Mouse (Mus musculus) hindbrain, embryonic 15.5 days (tissue): ENCODE results near the gene Ice1. TPM values are rescaled to one million over a fixed set of nuclear protein-coding genes. Genes with fewer than 3 reads are reported as not detected.

Source experiments
- ATAC-seq: fragments of 200-750 bp; cut with Nextera tagmentation; 2 replicates; pipeline ENCODE4 v1.8.0; 2017; ENCODE audit warnings: low read depth, moderate number of reproducible peaks, moderate TSS enrichment; ENCODE audit not compliant: low FRiP score
- H3K27ac ChIP-seq: fragments of 300-500 bp; sonication (generic); replicated peaks from 2 replicates; pipeline ENCODE4 v1.5.1; 2015; ENCODE audit warnings: mild to moderate bottlenecking, inconsistent platforms
- H3K27me3 ChIP-seq: fragments of 300-500 bp; sonication (generic); 2 replicates; pipeline ENCODE4 v1.6.1; 2015; ENCODE audit warnings: control low read depth, inconsistent platforms
- H3K36me3 ChIP-seq: fragments of 300-500 bp; sonication (generic); 2 replicates; pipeline ENCODE4 v1.6.1; 2015; ENCODE audit warnings: control low read depth, inconsistent platforms
- H3K4me1 ChIP-seq: fragments of 300-500 bp; sonication (generic); replicated peaks from 2 replicates; pipeline ENCODE4 v1.6.1; 2015; ENCODE audit warnings: control low read depth, inconsistent platforms
- H3K4me2 ChIP-seq: fragments of 300-500 bp; sonication (generic); 2 replicates; pipeline ENCODE4 v1.6.1; 2015; ENCODE audit warnings: moderate library complexity, mild to moderate bottlenecking, inconsistent platforms
- H3K4me3 ChIP-seq: fragments of 300-500 bp; sonication (generic); 2 replicates; pipeline ENCODE4 v1.5.1; 2015; ENCODE audit warnings: mild to moderate bottlenecking, inconsistent platforms
- H3K9ac ChIP-seq: fragments of 300-500 bp; sonication (generic); 2 replicates; pipeline ENCODE4 v1.6.1; 2015; ENCODE audit warnings: inconsistent platforms
- H3K9me3 ChIP-seq: fragments of 300-500 bp; sonication (generic); 2 replicates; pipeline ENCODE4 v1.6.1; 2016; ENCODE audit warnings: control low read depth, inconsistent platforms
- WGBS: fragments of 180-500 bp; shearing (Covaris S2); methylation state at CpG from one replicate; pipeline ENCODE4 v1.1.7; 2015; 5-methylcytosine and 5-hydroxymethylcytosine counted together
- polyA plus RNA-seq: library from polyadenylated mRNA; unstranded; fragments of >200 nt; fragmentation: Nextera tagmentation; extraction: Ambion mirVana; gene quantifications from 2 replicates; pipeline ENCODE4 v1.2.1, GENCODE M21; 2015

The Ice1 gene
- polyA plus RNA-seq, 1 experiment from 2014 or later: 32.4 TPM

DNA sequence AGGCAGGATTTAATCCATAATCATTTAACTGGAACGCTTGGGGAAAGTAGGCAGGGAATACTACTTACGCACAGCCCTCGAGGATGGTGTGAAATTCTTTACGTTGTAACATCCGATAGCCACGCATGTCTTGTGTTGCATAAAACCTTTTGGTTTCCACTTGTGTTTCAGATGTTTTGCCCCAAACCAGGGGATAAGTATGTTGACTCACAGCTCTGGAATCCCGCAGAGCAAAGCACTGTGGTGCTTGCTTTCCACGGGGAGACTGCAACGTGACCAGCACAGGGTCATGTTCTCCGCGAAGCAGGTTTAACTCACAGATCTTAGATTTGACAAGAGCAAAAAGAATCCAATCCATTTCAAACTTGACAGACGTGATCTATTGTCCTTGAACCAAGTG lies 18.1 kb upstream of the Ice1 start:
- no peaks in the 10 kb centered on the region for H3K4me1 ChIP-seq
- WGBS: 85% methylated on average over 12 of the region's 12 CpGs
- no peak overlapping the region for H3K4me2 ChIP-seq
- H3K9me3 ChIP-seq: no peaks in the 10 kb centered on the region
- no peaks in the 10 kb centered on the region for H3K27me3 ChIP-seq
- no peak overlapping the region for H3K27ac ChIP-seq
- ATAC-seq: no peak
- no peak overlapping the region for H3K4me3 ChIP-seq
- no peaks in the 10 kb centered on the region for H3K36me3 ChIP-seq
- H3K9ac ChIP-seq: no peak overlapping the region

DNA sequence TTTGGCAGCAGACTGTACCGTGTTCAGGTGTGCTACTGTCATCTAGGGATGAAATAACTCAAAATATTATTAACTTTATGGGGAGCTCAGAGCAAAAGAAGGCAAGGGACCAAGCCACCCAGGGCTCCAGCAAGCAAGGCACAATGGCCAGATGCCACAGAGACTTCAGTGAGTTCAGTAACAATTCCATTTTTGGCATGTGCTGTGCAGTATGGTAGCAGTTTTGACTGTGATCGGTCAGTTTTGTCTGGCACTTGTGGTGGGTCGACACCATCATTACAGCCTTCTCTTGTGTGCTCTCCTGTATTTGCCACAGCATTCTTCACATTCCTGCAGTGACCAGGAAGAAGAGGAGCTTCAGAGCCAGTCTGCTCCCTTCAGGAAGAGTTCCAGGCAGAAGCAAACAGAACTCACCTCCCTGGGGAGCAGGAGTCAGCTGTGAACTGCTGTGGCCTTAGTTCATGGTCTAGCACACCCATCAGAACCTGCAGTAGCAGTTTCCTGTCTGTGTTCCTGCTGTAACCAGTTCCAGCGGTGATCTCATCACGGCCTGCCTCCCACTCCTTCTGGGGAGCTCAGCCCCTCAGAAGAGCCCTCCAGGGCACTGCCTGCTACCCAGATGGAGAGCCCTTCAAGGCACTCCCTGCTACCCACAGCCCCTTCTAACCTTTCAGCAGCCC lies 16.8 kb upstream of the Ice1 start:
- Histone ChIP-seq H3K4me2 (no peak overlapping the region), H3K27ac (no peak overlapping the region), H3K36me3 (no peaks in the 10 kb centered on the region), H3K4me1 (no peaks in the 10 kb centered on the region), H3K9me3 (no peaks in the 10 kb centered on the region), H3K9ac (no peak overlapping the region), H3K27me3 (no peaks in the 10 kb centered on the region), H3K4me3 (no peak overlapping the region)
- 73% methylated on average over 5 of the region's 5 CpGs for WGBS
- no peak for ATAC-seq

DNA sequence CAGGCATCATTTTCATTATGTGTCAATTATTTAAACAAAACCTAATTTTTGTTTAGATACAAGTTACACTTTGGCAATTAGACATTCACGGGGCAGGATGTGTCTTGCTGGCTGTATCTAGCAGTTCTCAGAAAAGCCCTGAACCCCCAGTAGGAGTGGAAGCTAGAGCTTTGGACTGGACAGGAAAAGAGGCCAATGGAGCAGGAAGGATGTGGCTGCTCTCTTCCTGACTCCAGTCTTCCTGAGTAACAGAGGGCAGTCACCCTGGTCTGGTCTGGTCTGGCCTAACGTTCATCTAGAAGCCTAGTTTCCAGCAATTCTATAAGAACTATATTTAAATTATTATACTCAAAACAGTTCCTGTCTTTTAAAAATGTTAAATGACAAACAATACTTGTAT lies 16.0 kb upstream of the Ice1 start:
- no peak for ATAC-seq
- WGBS: 86% methylated on average over 2 of the region's 2 CpGs
- no peak overlapping the region for H3K27ac ChIP-seq
- H3K27me3 ChIP-seq: no peaks in the 10 kb centered on the region
- no peaks in the 10 kb centered on the region for H3K9me3 ChIP-seq
- no peak overlapping the region for H3K4me2 ChIP-seq
- no peaks in the 10 kb centered on the region for H3K4me1 ChIP-seq
- H3K9ac ChIP-seq: no peak overlapping the region
- H3K36me3 ChIP-seq: no peaks in the 10 kb centered on the region
- H3K4me3 ChIP-seq: no peak overlapping the region

DNA sequence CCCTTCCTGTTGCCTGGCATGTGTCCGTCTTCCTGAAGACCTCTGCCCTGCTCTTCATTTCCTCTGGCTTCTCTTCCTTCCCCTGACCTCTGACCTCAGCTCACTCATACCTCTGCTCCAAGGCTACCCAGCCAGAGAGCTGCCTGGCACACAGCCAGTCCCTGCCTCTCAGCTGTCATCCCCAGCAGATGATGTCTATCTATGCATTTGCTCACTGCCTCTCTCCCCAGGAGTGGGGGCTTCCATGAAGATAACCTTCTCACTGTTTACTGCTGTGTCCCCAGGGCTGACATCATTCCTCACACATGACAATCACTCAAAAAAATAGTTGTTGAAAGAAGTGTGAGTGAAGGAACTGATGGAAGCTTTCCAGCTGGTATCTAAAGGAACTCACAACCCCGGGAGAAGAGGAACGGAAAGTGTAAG lies 12.6 kb upstream of the Ice1 start:
- Histone ChIP-seq H3K9ac (no peak overlapping the region), H3K4me1 (no peaks in the 10 kb centered on the region), H3K4me3 (no peak overlapping the region), H3K4me2 (no peak overlapping the region), H3K36me3 (no peaks in the 10 kb centered on the region), H3K27ac (no peak overlapping the region), H3K9me3 (no peaks in the 10 kb centered on the region), H3K27me3 (no peaks in the 10 kb centered on the region)
- WGBS: 64% methylated on average over 3 of the region's 3 CpGs
- ATAC-seq: no peak

DNA sequence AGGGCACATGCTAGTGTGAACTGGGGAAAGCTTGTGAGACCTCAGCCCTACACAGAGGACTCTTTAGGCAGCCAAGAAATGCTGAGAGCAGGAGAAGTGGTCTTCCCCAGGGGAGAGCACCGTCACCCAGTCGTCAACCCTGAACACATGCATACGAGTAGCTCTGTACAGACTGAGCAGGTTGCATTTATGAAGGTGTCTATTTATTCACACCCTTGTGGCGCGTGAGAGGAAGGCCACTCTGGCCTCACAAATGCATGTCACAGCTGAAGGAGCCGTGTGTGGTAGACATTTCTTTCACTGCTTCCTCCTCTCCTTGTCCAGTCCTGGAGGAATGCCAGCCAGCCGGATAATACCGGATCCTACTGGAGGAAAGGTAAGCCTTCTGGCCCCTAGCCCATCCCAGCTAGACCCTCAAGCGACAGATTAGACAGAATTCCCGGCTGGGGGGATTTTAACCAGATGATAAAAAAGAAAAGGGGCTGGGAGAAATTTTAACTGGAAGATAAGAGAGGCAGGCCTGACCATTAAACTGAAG lies 8.6 kb upstream of the Ice1 start:
- ATAC-seq: no peak
- Histone ChIP-seq H3K9ac (no peak overlapping the region), H3K9me3 (no peaks in the 10 kb centered on the region), H3K27ac (no peak overlapping the region), H3K4me1 (no peaks in the 10 kb centered on the region), H3K27me3 (0 out of 2 replicates have a peak, but pooled peaks cover 3% of the 10 kb centered on the region), H3K4me3 (no peak overlapping the region), H3K4me2 (no peak overlapping the region), H3K36me3 (no peaks in the 10 kb centered on the region)
- 69% methylated on average over 10 of the region's 10 CpGs for WGBS

DNA sequence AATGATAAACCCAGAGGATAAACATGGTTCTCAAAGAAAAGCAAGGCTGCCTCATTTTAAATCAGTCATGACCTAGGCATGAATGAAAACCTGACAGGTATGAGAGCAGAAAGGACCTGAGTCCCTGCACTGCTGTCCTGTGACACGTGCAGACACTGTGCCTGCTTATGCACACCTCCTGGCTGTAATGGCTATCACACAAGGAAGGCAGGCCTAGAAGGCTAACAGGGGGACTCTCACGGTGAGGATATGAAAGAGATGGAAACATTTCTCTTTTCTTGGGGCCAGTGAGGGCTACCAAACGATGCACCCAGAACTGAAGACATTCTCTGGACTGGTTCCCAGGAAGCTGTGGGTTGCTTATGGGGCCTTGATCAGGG lies 6.6 kb upstream of the Ice1 start:
- no peak overlapping the region for H3K27ac ChIP-seq
- H3K9me3 ChIP-seq: no peaks in the 10 kb centered on the region
- peak; percentile 32; the same call in 1 of the 2 replicates for ATAC-seq
- no peak overlapping the region for H3K4me3 ChIP-seq
- 52% methylated on average over 3 of the region's 3 CpGs for WGBS
- H3K4me2 ChIP-seq: no peak overlapping the region
- H3K4me1 ChIP-seq: no peaks in the 10 kb centered on the region
- H3K27me3 ChIP-seq: 0 out of 2 replicates have a peak, but pooled peaks cover 3% of the 10 kb centered on the region
- H3K36me3 ChIP-seq: no peaks in the 10 kb centered on the region
- no peak overlapping the region for H3K9ac ChIP-seq

DNA sequence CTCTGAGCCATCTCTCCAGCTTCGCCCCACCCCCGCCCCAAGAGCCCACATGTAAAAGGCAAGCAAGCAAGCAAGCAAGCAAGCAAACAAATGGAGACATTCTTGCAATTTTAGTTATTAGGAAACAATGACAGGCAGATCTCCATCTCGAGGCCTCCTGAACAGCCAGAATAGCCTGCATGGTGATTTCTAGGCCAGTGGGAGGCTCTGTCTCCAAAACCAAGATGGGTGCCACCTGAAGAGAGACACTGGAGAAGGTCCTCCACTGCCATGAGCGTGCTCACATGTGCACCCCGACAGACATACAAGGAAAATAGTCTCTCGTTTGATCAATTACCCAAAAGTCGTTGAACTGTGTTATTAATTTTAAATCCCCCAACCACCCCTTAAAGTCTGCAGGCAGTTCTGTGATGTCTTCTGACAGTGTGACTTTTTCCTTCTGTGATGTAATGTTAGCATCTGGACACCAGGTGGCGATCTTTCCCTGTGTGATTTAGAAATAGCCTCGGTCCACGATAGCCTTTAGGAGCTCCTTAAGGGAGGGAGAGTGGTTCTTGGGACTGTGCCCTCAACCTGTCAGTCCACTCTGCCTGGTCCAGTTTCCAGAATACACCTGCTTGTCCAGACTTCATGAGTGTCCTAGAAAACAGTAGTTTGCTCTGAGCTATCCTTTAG lies 6.1 kb upstream of the Ice1 start:
- no peak overlapping the region for H3K27ac ChIP-seq
- no peaks in the 10 kb centered on the region for H3K9me3 ChIP-seq
- no peak overlapping the region for H3K4me3 ChIP-seq
- no peak overlapping the region for H3K9ac ChIP-seq
- H3K4me1 ChIP-seq: peaks cover under 1% of the 10 kb centered on the region; the same call in 1 of the 2 replicates
- WGBS: 22% methylated on average over 10 of the region's 10 CpGs
- no peaks in the 10 kb centered on the region for H3K36me3 ChIP-seq
- no peak overlapping the region for H3K4me2 ChIP-seq
- 0 out of 2 replicates have a peak, but pooled peaks cover 3% of the 10 kb centered on the region for H3K27me3 ChIP-seq
- peak; percentile 70 for ATAC-seq

DNA sequence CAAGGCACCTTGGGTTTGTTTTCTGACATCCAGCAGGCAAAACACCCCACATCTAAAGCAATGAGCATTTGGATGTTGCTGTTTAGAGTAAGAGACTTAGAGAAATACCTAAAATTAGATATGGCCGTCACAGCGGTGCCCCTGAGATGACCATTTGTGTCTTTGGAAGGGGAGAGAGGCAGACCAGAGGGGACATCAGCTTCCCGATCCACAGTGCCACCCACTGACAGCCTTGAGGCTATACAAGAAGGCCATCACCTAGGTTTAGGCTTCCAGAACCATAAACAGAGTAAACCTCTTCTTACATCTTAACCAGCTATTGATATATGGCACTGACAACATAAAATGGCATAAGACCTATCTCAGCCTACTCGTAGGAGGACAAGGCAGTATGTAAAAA lies 4.5 kb upstream of the Ice1 start:
- 77% methylated on average over 4 of the region's 4 CpGs for WGBS
- ATAC-seq: no peak
- Histone ChIP-seq H3K4me3 (no peak overlapping the region), H3K9me3 (no peaks in the 10 kb centered on the region), H3K4me1 (peaks cover 6% of the 10 kb centered on the region; the same call in 1 of the 2 replicates), H3K4me2 (no peak overlapping the region), H3K9ac (no peak overlapping the region), H3K36me3 (no peaks in the 10 kb centered on the region), H3K27me3 (0 out of 2 replicates have a peak, but pooled peaks cover 3% of the 10 kb centered on the region), H3K27ac (no peak overlapping the region)

DNA sequence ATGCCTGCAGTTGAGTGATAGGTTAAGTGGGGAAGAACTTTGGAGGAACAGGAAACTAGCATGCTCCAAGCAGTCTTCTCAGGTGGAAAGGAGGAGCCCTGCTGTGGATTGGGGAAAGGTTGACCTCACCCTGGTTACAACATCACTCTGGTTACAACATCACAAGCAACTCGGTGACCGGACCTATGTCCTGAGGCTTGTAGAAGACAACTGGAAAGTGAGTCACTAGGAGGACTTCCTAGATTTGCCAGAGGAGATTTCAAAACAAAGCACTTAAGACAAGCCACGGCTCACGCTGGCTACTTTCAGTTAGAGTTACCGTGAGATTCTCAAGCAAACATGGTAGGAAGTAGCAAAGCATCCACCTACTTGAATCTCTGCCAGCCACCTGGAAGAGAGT lies 3.9 kb upstream of the Ice1 start:
- no peak for ATAC-seq
- no peak overlapping the region for H3K4me2 ChIP-seq
- H3K27me3 ChIP-seq: 0 out of 2 replicates have a peak, but pooled peaks cover 3% of the 10 kb centered on the region
- H3K9ac ChIP-seq: no peak overlapping the region
- peaks cover 10% of the 10 kb centered on the region for H3K4me1 ChIP-seq
- no peaks in the 10 kb centered on the region for H3K9me3 ChIP-seq
- 90% methylated on average over 5 of the region's 5 CpGs for WGBS
- no peak overlapping the region for H3K27ac ChIP-seq
- H3K36me3 ChIP-seq: no peaks in the 10 kb centered on the region
- no peak overlapping the region for H3K4me3 ChIP-seq

DNA sequence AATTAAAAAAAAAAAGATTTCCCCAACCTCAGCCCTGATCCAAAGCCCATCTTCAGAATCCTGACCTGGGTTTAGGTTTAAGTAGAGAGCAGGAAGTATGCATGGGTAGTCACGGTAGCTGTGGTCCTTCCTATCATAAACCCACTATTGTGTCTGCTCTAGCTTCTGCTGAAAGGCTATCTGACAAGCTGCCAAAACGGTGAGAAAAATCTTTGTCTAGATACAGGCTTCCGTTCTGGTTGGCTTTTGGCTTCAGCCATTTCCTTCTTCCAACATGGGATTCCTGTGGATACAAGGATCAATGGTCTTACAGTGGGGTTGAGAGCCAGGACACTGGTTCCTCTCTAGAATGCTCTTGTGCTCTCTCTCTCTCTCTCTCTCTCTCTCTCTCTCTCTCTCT lies 2.2 kb upstream of the Ice1 start:
- H3K27ac ChIP-seq: no peak overlapping the region
- no peaks in the 10 kb centered on the region for H3K36me3 ChIP-seq
- H3K4me2 ChIP-seq: no peak overlapping the region
- 0 out of 2 replicates have a peak, but pooled peaks cover 3% of the 10 kb centered on the region for H3K27me3 ChIP-seq
- peaks cover 27% of the 10 kb centered on the region for H3K4me1 ChIP-seq
- no peak overlapping the region for H3K9ac ChIP-seq
- no peak for ATAC-seq
- WGBS: 81% methylated on average over 3 of the region's 3 CpGs
- no peak overlapping the region for H3K4me3 ChIP-seq
- no peaks in the 10 kb centered on the region for H3K9me3 ChIP-seq

DNA sequence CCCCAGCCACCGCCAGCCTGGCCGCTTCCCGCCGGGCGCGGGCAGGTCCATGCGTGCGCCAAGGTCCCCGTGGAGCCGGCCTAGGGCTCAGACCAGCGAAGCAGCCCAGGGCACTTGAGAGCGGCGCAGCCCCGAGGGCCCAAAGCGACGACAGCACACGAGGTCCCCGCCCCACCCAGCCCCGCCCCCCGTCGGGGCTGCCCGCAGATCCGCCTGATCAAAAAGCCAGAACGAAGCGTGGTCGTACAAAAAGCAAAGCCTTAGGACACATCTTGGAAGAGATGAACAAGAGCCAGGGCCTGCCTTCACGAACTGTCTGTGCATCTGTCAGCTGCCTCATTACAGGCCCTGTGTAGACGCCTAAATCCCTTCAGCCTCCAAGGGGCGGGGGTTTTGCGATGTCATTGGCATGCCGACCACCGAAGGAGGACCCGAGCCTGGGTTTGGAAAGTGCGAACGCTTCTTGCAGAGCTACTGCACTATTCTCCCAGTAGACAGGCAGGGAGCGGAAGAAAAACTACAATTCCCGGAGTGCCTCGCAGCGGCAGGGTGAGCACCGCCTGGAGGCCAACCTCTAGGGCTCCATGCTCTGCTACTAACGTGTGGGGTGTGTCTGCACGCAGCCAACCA lies 343 bp upstream of the Ice1 start:
- Histone ChIP-seq H3K4me2 (peak overlapping the region; percentile 68), H3K27ac (peak overlapping the region; percentile 96), H3K9me3 (no peaks in the 10 kb centered on the region), H3K27me3 (0 out of 2 replicates have a peak, but pooled peaks cover 3% of the 10 kb centered on the region), H3K4me3 (peak overlapping the region; percentile 96), H3K4me1 (peaks cover 34% of the 10 kb centered on the region), H3K9ac (peak overlapping the region; percentile 94), H3K36me3 (no peaks in the 10 kb centered on the region)
- WGBS: under 1% methylated on average over 42 of the region's 42 CpGs
- peak; percentile 96 for ATAC-seq

DNA sequence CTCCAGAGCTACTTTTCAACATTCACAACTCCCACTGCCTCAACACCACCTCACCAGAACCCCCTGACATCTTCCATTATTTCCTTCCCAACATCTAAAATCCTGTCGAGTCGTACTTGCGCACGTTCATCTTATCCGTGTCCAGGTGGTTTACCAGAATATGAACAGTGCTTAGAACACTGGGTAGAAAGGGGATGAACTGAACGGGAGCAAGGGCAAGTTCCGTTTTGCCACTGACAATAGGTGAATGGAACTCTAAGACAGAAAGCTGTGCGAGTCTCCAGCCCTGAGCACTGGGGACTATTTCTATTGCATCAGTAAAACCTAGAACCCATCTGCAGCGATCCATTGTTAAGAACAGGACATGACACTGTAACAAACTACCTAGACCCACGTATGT lies 728 bp downstream of the Ice1 start:
- H3K4me3 ChIP-seq: peak overlapping the region; percentile 96
- ATAC-seq: no peak
- peak overlapping the region; percentile 68 for H3K4me2 ChIP-seq
- no peaks in the 10 kb centered on the region for H3K27me3 ChIP-seq
- H3K9me3 ChIP-seq: no peaks in the 10 kb centered on the region
- 30% methylated on average over 10 of the region's 10 CpGs for WGBS
- peaks cover 34% of the 10 kb centered on the region for H3K4me1 ChIP-seq
- H3K27ac ChIP-seq: peak overlapping the region; percentile 96; the same call in 1 of the 2 replicates
- peak overlapping the region; percentile 94 for H3K9ac ChIP-seq
- H3K36me3 ChIP-seq: no peaks in the 10 kb centered on the region
